Mouse (Mus musculus): ENCODE data around the gene Ptgis.

Gene Ptgis

DNA sequence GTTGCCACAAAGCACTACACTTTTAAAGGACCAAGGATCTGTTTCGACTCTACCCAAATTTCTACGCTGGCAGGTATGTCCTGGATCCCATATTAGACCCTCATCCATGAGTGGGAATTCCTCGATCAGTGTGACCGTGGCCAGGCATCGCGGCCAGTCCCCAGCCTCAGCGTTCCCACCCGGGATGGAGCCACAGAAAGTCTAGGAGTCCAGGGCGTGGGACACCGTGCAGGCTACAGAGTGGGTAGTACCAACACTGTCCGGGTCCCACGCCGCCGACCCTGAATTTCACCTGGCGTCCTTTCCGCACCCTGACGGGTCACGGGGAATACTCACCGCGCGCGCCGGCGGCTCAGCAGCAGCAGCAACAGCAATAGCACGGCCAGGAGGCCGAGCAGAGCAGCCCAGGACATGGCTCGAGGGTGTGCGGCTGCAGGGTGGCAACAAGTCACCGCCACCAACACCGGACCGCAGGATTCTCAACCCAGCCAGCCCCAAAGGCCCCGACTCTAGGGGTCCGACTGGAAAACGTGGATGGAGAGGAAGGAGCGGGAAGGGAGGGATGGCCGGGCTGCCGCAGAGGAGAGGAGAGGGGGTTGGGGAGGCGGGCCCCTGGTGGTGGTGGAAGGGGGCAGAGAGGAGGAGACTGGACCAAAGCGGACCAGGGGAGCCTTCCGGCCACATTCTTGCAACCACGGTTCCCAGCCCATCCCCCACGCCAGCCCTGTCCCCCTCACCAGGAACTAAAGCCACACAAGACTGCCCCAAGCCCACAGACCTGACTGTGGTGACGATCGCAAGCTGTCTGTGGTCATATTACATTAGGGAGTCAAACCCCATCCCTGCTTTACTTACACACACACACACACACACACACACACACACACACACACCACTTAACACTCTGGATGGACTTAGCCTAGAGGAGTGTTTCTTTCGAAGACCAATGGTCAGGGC lies at the start of gene Ptgis:
Gene Ptgis, minus strand, starts transcription at position 597 of the 957 bp plus-strand sequence.
- Histone ChIP-seq H3K4me3 (replicated peaks; ENCODE audit: low read length) (peak within 1 kb of the TSS; percentile 76), H3K9me3 (ENCODE audit: low read length) (peaks cover 6% of the 10 kb centered on the region), H3K4me1 (replicated peaks; ENCODE audit: low read depth, low read length) (peaks cover 28% of the 10 kb centered on the region), H3K36me3 (ENCODE audit: insufficient read depth, low read length) (no peaks in the 10 kb centered on the region), H3K27me3 (ENCODE audit: insufficient read depth, low read length) (peaks cover 46% of the 10 kb centered on the region)
- TF ChIP-seq CTCF (conservative IDR thresholded peaks at IDR 0.05; ENCODE audit: low read length), result no peak
- TF ChIP-seq NANOG (IDR thresholded peaks at IDR 0.05; ENCODE audit: borderline replicate concordance, low read length), result no peak
- no peak for TF ChIP-seq POU5F1 (IDR thresholded peaks at IDR 0.05; ENCODE audit: borderline replicate concordance, low read length)

GRCm38 (mm10) chr2:167281461-167281860 lies 41.1 kb upstream of the Ptgis start:
- Histone ChIP-seq H3K9me3 (ENCODE audit: low read length) (peaks cover 65% of the 10 kb centered on the region), H3K4me1 (replicated peaks; ENCODE audit: low read depth, low read length) (peaks cover 6% of the 10 kb centered on the region; the same call in 1 of the 2 replicates), H3K27me3 (ENCODE audit: insufficient read depth, low read length) (no peaks in the 10 kb centered on the region), H3K4me3 (replicated peaks; ENCODE audit: low read length) (no peak overlapping the region), H3K36me3 (ENCODE audit: insufficient read depth, low read length) (no peaks in the 10 kb centered on the region)
- TF ChIP-seq NANOG (IDR thresholded peaks at IDR 0.05; ENCODE audit: borderline replicate concordance, low read length) (no peak), POU5F1 (IDR thresholded peaks at IDR 0.05; ENCODE audit: borderline replicate concordance, low read length) (no peak), CTCF (conservative IDR thresholded peaks at IDR 0.05; ENCODE audit: low read length) (no peak)

DNA sequence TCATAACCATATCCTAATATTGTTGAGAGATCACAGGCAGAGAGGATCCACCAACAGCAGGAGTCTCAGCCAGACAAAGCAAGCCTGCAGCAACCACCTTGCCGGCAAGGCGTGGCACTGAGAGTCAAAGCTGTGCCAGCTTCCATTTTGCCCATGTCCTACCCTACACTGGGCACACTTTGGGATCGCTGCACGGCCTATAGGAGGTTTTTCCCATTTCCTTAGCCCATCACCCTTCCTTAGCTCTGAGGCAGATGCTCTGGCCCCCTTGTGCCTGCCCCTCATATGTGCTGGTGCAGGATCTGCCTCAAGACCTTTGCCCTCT lies 40.5 kb upstream of the Ptgis start:
- 0 out of 2 replicates have a peak, but pooled peaks cover 1% of the 10 kb centered on the region for H3K27me3 ChIP-seq (ENCODE audit: insufficient read depth, low read length)
- TF ChIP-seq CTCF (conservative IDR thresholded peaks at IDR 0.05; ENCODE audit: low read length), result no peak
- no peak for TF ChIP-seq NANOG (IDR thresholded peaks at IDR 0.05; ENCODE audit: borderline replicate concordance, low read length)
- no peak for TF ChIP-seq POU5F1 (IDR thresholded peaks at IDR 0.05; ENCODE audit: borderline replicate concordance, low read length)
- no peak overlapping the region for H3K4me3 ChIP-seq (replicated peaks; ENCODE audit: low read length)

GRCm38 (mm10) chr2:167280090-167280985 lies 39.9 kb upstream of the Ptgis start:
- Histone ChIP-seq H3K36me3 (ENCODE audit: insufficient read depth, low read length) (no peaks in the 10 kb centered on the region), H3K4me3 (replicated peaks; ENCODE audit: low read length) (no peak overlapping the region), H3K9me3 (ENCODE audit: low read length) (peaks cover 58% of the 10 kb centered on the region), H3K27me3 (ENCODE audit: insufficient read depth, low read length) (0 out of 2 replicates have a peak, but pooled peaks cover 2% of the 10 kb centered on the region), H3K4me1 (replicated peaks; ENCODE audit: low read depth, low read length) (peaks cover 6% of the 10 kb centered on the region; the same call in 1 of the 2 replicates)
- TF ChIP-seq NANOG (IDR thresholded peaks at IDR 0.05; ENCODE audit: borderline replicate concordance, low read length) (no peak), CTCF (conservative IDR thresholded peaks at IDR 0.05; ENCODE audit: low read length) (peak; percentile 36)

More for the DNA sequence above, 40.5 kb upstream of the Ptgis start:
- Histone ChIP-seq H3K4me1 (replicated peaks; ENCODE audit: low read depth, low read length) (peaks cover 6% of the 10 kb centered on the region; the same call in 1 of the 2 replicates), H3K36me3 (ENCODE audit: insufficient read depth, low read length) (no peaks in the 10 kb centered on the region), H3K9me3 (ENCODE audit: low read length) (peaks cover 62% of the 10 kb centered on the region)

GRCm38 (mm10) chr2:167278751-167279526 lies 38.5 kb upstream of the Ptgis start:
- H3K27me3 ChIP-seq (ENCODE audit: insufficient read depth, low read length), result 0 out of 2 replicates have a peak, but pooled peaks cover 2% of the 10 kb centered on the region
- H3K4me3 ChIP-seq (replicated peaks; ENCODE audit: low read length), result no peak overlapping the region
- peaks cover 47% of the 10 kb centered on the region for H3K9me3 ChIP-seq (ENCODE audit: low read length)
- no peaks in the 10 kb centered on the region for H3K36me3 ChIP-seq (ENCODE audit: insufficient read depth, low read length)
- TF ChIP-seq NANOG (IDR thresholded peaks at IDR 0.05; ENCODE audit: borderline replicate concordance, low read length), result no peak
- TF ChIP-seq CTCF (conservative IDR thresholded peaks at IDR 0.05; ENCODE audit: low read length), result peak; percentile 64
- peaks cover 10% of the 10 kb centered on the region; the same call in 1 of the 2 replicates for H3K4me1 ChIP-seq (replicated peaks; ENCODE audit: low read depth, low read length)

DNA sequence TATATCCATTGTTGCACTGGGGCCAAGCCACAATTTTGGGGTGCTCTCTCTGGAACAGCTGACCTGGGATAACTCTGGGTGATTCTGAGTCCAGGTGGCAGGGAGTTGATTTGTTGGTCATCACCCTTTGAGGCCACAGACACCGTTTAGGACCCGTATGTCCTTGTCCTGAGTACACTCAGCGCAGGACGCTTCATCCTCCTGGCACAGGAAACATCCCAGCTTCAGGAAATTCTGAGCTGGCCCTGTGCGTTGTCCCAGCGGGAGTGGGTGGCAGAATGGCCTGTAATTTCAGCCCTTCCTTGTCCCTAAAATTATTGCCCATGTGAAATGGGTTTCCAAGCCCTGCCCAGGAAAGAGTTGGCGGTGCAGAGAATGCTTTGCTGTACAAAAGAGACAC lies 37.6 kb upstream of the Ptgis start:
- TF ChIP-seq NANOG (IDR thresholded peaks at IDR 0.05; ENCODE audit: borderline replicate concordance, low read length) (no peak), CTCF (conservative IDR thresholded peaks at IDR 0.05; ENCODE audit: low read length) (no peak), POU5F1 (IDR thresholded peaks at IDR 0.05; ENCODE audit: borderline replicate concordance, low read length) (no peak)
- Histone ChIP-seq H3K9me3 (ENCODE audit: low read length) (peaks cover 39% of the 10 kb centered on the region), H3K4me3 (replicated peaks; ENCODE audit: low read length) (peak overlapping the region; percentile 47), H3K27me3 (ENCODE audit: insufficient read depth, low read length) (0 out of 2 replicates have a peak, but pooled peaks cover 2% of the 10 kb centered on the region), H3K4me1 (replicated peaks; ENCODE audit: low read depth, low read length) (peaks cover 14% of the 10 kb centered on the region), H3K36me3 (ENCODE audit: insufficient read depth, low read length) (no peaks in the 10 kb centered on the region)

DNA sequence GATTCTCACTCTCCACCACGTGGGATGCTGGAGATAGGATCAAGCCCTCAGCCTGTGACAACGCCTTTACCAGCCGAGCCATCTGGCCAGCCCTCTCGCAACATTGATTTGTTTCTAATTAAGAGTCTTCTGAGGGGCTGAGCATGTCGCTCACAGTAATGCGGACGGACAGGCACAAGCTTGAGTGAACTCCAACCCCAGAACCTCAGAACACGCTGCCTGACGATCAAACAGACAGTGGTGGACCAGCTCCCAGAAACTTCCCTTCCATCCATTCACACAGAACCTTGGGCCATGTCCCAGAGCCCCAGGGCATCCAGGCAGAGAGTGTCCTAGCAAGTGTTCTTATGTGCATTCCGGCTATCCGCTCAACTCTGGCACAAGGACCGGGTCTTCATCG lies 36.6 kb upstream of the Ptgis start:
- H3K9me3 ChIP-seq (ENCODE audit: low read length), result peaks cover 36% of the 10 kb centered on the region
- no peak for TF ChIP-seq POU5F1 (IDR thresholded peaks at IDR 0.05; ENCODE audit: borderline replicate concordance, low read length)
- no peak for TF ChIP-seq NANOG (IDR thresholded peaks at IDR 0.05; ENCODE audit: borderline replicate concordance, low read length)
- no peak for TF ChIP-seq CTCF (conservative IDR thresholded peaks at IDR 0.05; ENCODE audit: low read length)
- 0 out of 2 replicates have a peak, but pooled peaks cover 2% of the 10 kb centered on the region for H3K27me3 ChIP-seq (ENCODE audit: insufficient read depth, low read length)
- no peak overlapping the region for H3K4me3 ChIP-seq (replicated peaks; ENCODE audit: low read length)
- peaks cover 20% of the 10 kb centered on the region for H3K4me1 ChIP-seq (replicated peaks; ENCODE audit: low read depth, low read length)
- H3K36me3 ChIP-seq (ENCODE audit: insufficient read depth, low read length), result no peaks in the 10 kb centered on the region
